Mouse (Mus musculus): ENCODE measurements around the gene Hadh.

DNA sequence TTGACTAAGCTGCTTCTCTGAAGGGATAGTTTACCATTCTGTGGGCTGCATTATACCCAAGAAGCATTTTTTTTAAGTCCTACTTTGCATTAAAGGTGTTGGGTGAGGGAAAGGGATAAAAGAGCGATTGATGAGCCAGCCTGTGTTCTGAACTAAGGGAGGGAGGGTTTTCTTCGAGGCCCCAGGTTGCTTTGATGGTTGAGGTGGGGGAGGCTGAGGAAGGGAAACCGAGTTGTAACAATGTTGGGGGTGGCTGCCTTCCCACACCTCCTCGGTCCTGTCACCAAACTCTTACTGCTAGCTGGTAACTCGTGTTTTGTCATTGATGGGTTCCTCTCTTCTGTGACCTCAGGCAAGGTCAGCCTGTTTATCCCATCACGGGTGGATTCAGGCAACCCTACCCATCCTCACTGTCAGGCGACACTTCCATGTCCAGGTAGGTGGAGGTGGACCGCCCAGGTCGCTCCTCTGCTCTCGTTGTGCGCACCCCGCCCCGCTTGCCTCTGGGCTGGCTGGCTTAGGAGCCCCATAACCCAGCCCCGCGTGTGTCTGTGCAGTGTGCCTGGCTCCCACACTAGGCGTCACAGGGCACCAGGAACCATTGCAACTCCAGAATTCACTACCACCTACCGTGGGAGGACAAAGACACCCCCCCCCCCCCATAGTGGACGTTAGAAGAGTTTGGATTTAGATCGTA is 81.1 kb downstream of the Hadh start:
- TF ChIP-seq CTCF (IDR thresholded peaks at IDR 0.05; ENCODE audit: low read depth): no peak
- no peak for TF ChIP-seq EP300 (optimal IDR thresholded peaks at IDR 0.05)
